Mouse (Mus musculus) CH12F3 (cell line): ENCODE measurements around the gene Gm11168.
"Not testable (repeated sequence)": the region's sequence is repeated elsewhere in the genome, so short reads cannot be mapped to it uniquely, and the experiment has no call there.

Experiments
- in situ Hi-C: fragments of 300-500 bp; cut with MboI; formaldehyde crosslinking; loops from 2 replicates; pipeline ENCODE4 v1.14.3; 2020; ENCODE audit warnings: low sequenced_read_pairs

Gm11168 gene

DNA sequence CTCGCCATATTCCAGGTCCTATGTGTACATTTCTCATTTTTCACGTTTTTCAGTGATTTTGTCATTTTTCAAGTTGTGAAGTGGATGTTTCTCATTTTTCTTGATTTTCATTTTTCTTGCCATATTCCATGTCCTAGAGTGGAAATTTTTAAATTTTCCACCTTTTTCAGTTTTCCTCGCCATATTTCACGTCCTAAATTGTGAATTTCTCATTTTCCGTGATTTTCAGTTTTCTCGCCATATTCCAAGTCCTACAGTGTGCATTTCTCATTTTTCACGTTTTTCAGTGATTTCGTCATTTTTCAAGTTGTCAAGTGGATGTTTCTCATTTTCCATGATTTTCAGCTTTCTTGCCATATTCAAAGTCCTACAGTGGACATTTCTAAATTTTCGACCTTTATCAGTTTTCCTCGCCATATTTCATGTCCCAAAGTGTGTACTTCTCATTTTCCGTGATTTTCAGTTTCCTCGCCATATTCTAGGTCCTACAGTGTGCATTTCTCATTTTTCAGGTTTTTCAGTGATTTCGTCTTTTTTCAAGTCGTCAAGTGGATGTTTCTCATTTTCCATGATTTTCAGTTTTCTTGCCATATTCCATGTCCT, at the start of gene Gm11168:
Gm11168 (plus strand) TSS at position 553 of the 603 bp plus-strand sequence.
- in situ Hi-C loops: not testable (repeated sequence)

- in situ Hi-C loops: not testable (repeated sequence)
These were observed 2.6 kb upstream of the Gm11168 start, which contains the start of gene Gm10722 for GRCm38 (mm10) chr9:3000445-3000972. TSS of gene Gm10722 (plus strand) at chr9:3000922.

DNA sequence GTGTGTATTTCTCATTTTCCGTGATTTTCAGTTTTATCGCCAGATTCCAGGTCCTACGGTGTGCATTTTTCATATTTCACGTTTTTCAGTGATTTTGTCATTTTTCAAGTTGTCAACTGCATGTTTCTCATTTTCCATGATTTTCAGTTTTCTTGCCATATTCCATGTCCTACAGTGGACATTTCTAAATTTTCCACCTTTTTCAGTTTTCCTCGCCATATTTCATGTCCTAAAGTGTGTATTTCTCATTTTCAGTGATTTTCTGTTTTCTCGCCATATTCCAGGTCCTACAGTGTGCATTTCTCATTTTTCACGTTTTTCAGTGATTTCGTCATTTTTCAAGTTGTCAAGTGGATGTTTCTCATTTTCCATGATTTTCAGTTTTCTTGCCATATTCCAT, 2.1 kb upstream of the Gm11168 start:
- in situ Hi-C loops: not testable (repeated sequence)

DNA sequence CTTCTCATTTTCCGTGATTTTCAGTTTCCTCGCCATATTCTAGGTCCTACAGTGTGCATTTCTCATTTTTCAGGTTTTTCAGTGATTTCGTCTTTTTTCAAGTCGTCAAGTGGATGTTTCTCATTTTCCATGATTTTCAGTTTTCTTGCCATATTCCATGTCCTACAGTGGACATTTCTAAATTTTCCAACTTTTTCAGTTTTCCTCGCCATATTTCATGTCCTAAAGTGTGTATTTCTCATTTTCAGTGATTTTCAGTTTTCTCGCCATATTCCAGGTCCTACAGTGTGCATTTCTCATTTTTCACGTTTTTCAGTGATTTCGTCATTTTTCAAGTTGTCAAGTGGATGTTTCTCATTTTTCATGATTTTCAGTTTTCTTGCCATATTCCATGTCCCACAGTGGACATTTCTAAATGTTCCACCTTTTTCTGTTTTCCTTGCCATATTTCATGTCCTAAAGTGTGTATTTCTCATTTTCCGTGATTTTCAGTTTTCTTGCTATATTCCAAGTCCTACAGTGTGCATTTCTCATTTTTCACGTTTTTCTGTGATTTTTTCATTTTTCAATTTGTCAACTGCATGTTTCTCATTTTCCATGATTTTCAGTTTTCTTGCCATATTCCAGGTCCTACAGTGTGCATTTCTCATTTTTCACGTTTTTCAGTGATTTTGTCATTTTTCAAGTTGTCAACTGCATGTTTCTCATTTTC, 1.0 kb upstream of the Gm11168 start:
- in situ Hi-C loops: not testable (repeated sequence)

DNA sequence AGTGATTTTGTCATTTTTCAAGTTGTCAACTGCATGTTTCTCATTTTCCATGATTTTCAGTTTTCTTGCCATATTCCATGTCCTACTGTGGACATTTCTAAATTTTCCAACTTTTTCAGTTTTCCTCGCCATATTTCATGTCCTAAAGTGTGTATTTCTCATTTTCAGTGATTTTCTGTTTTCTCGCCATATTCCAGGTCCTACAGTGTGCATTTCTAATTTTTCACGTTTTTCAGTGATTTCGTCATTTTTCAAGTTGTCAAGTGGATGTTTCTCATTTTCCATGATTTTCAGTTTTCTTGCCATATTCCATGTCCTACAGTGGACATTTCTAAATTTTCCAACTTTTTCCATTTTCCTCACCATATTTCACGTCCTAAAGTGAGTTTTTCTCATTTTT, 3.0 kb downstream of the Gm11168 start:
- in situ Hi-C loops: not testable (repeated sequence)

- in situ Hi-C loops: not testable (repeated sequence)
These were observed 3.5 kb downstream of the Gm11168 start for GRCm38 (mm10) chr9:3006636-3007035.

- in situ Hi-C loops: not testable (repeated sequence)
These were observed 4.1 kb downstream of the Gm11168 start for GRCm38 (mm10) chr9:3007272-3007671.

- in situ Hi-C loops: not testable (repeated sequence)
These were observed 6.2 kb downstream of the Gm11168 start for GRCm38 (mm10) chr9:3009331-3009730.

DNA sequence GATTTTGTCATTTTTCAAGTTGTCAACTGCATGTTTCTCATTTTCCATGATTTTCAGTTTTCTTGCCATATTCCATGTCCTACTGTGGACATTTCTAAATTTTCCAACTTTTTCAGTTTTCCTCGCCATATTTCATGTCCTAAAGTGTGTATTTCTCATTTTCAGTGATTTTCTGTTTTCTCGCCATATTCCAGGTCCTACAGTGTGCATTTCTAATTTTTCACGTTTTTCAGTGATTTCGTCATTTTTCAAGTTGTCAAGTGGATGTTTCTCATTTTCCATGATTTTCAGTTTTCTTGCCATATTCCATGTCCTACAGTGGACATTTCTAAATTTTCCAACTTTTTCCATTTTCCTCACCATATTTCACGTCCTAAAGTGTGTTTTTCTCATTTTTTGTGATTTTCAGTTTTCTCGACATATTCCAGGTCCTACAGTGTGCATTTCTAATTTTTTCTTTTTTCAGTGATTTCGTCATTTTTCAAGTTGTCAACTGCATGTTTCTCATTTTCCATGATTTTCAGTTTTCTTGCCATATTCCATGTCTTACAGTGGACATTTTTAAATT, 9.0 kb downstream of the Gm11168 start:
- in situ Hi-C loops: not testable (repeated sequence)

DNA sequence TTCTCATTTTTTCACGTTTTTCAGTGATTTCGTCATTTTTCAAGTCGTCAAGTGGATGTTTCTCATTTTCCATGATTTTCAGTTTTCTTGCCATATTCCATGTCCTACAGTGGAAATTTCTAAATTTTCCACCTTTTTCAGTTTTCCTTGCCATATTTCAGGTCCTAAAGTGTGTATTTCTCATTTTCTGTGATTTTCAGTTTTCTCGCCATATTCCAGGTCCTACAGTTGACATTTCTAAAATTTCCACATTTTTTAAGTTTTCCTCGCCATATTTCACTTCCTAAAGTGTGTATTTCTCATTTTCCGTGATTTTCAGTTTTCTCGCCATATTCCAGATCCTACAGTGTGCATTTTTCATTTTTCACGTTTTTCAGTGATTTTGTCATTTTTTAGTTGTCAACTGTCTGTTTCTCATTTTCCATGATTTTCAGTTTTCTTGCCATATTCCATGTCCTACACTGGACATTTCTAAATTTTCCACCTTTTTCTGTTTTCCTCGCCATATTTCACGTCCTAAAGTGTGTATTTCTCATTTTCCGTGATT, 9.7 kb downstream of the Gm11168 start, which contains the start of gene Gm10721:
Gm10721 (plus strand) TSS at position 408 of the 547 bp plus-strand sequence.
- in situ Hi-C loops: not testable (repeated sequence)

DNA sequence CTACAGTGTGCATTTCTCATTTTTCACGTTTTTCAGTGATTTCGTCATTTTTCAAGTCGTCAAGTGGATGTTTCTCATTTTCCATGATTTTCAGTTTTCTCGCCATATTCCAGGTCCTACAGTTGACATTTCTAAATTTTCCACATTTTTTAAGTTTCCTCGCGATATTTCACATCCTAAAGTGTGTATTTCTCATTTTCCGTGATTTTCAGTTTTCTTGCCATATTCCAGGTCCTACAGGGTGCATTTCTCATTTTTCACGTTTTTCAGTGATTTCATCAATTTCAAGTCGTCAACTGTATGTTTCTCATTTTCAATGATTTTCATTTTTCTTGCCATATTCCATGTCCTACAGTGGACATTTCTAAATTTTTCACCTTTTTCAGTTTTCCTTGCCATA, 12.2 kb downstream of the Gm11168 start, which contains the start of gene Gm10720:
Gm10720 (plus strand) TSS at position 301 of the 400 bp plus-strand sequence.
- in situ Hi-C loops: not testable (repeated sequence)

GRCm38 (mm10) chr9:3015896-3016295, 12.8 kb downstream of the Gm11168 start:
- in situ Hi-C loops: not testable (repeated sequence)

DNA sequence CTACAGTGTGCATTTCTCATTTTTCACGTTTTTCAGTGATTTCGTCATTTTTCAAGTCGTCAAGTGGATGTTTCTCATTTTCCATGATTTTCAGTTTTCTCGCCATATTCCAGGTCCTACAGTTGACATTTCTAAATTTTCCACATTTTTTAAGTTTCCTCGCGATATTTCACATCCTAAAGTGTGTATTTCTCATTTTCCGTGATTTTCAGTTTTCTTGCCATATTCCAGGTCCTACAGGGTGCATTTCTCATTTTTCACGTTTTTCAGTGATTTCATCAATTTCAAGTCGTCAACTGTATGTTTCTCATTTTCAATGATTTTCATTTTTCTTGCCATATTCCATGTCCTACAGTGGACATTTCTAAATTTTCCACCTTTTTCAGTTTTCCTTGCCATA, 14.0 kb downstream of the Gm11168 start, which contains the start of gene Gm10719:
Gm10719 (plus strand) TSS at position 301 of the 400 bp plus-strand sequence.
- in situ Hi-C loops: not testable (repeated sequence)

- in situ Hi-C loops: not testable (repeated sequence)
These were observed 15.8 kb downstream of the Gm11168 start for GRCm38 (mm10) chr9:3018944-3019343.

DNA sequence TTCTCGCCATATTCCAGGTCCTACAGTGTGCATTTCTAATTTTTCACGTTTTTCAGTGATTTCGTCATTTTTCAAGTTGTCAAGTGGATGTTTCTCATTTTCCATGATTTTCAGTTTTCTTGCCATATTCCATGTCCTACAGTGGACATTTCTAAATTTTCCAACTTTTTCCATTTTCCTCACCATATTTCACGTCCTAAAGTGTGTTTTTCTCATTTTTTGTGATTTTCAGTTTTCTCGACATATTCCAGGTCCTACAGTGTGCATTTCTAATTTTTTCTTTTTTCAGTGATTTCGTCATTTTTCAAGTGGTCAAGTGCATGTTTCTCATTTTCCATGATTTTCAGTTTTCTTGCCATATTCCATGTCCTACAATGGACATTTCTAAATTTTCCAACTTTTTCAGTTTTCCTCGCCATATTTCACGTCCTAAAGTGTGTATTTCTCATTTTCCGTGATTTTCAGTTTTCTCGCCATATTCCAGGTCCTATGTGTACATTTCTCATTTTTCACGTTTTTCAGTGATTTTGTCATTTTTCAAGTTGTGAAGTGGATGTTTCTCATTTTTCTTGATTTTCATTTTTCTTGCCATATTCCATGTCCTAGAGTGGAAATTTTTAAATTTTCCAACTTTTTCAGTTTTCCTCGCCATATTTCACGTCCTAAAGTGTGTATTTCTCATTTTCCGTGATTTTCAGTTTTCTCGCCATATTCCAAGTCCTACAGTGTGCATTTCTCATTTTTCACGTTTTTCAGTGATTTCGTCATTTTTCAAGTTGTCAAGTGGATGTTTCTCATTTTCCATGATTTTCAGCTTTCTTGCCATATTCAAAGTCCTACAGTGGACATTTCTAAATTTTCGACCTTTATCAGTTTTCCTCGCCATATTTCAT, 16.9 kb downstream of the Gm11168 start:
- in situ Hi-C loops: not testable (repeated sequence)

DNA sequence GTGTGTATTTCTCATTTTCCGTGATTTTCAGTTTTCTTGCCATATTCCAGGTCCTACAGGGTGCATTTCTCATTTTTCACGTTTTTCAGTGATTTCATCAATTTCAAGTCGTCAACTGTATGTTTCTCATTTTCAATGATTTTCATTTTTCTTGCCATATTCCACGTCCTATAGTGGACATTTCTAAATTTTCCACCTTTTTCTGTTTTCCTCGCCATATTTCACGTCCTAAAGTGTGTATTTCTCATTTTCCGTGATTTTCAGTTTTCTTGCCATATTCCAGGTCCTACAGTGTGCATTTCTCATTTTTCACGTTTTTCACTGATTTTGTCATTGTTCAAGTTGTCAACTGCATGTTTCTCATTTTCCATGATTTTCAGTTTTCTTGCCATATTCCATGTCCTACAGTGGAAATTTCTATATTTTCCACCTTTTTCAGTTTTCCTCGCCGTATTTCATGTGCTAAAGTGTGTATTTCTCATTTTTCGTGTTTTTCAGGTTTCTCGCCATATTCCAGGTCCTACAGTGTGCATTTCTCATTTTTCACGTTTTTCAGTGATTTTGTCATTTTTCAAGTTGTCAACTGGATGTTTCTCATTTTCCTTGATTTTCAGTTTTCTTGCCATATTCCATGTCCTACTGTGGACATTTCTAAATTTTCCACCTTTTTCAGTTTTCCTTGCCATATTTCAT, 19.3 kb downstream of the Gm11168 start:
- in situ Hi-C loops: not testable (repeated sequence)

DNA sequence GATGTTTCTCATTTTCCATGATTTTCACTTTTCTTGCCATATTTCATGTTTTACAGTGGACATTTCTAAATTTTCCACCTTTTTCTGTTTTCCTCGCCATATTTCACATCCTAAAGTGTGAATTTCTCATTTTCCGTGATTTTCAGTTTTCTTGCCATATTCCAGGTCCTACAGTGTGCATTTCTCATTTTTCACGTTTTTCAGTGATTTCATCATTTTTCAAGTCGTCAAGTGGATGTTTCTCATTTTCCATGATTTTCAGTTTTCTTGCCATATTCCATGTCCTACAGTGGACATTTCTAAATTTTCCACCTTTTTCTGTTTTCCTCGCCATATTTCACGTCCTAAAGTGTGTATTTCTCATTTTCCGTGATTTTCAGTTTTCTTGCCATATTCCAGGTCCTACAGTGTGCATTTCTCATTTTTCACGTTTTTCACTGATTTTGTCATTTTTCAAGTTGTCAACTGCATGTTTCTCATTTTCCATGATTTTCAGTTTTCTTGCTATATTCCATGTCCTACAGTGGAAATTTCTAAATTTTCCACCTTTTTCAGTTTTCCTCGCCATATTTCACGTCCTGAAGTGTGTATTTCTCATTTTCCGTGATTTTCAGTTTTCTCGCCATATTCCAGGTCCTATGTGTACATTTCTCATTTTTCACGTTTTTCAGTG, 20.3 kb downstream of the Gm11168 start, which contains the start of gene Gm10718:
Gm10718 (plus strand) TSS at position 236 of the 673 bp plus-strand sequence.
- in situ Hi-C loops: not testable (repeated sequence)

GRCm38 (mm10) chr9:3023985-3024648, 21.0 kb downstream of the Gm11168 start:
- in situ Hi-C loops: not testable (repeated sequence)
